Mouse (Mus musculus): ENCODE results near the gene Car4. TPM values are rescaled to one million over a fixed set of nuclear protein-coding genes. Genes with fewer than 3 reads are reported as not detected.

Gene Car4
- polyA plus RNA-seq, 1 experiment from 2014 or later, result 6.6 TPM

- WGBS, result 75% methylated on average over 7 of the region's 7 CpGs
- Histone ChIP-seq H3K4me2 (no peak overlapping the region), H3K27ac (ENCODE audit: low read depth, low read length) (no peak overlapping the region), H3K9me3 (ENCODE audit: control insufficient read depth, low read length) (no peaks in the 10 kb centered on the region), H3K36me3 (ENCODE audit: control insufficient read depth, insufficient read depth, low read length) (no peaks in the 10 kb centered on the region), H3K4me1 (ENCODE audit: control insufficient read depth, insufficient read depth, low read length) (peaks cover 4% of the 10 kb centered on the region; the same call in 1 of the 2 replicates), H3K27me3 (ENCODE audit: control insufficient read depth, insufficient read depth, low read length) (no peaks in the 10 kb centered on the region), H3K4me3 (ENCODE audit: low read depth, low read length) (no peak overlapping the region), H3K9ac (ENCODE audit: low read length) (no peak overlapping the region)
- DNase-seq (ENCODE audit: low spot score, missing footprints), result no peak
- no peak for ATAC-seq (ENCODE audit: low FRiP score)
Observed at GRCm38 (mm10) chr11:84919951-84920350, 37.6 kb upstream of the Car4 start.

GRCm38 (mm10) chr11:84920981-84921380, 36.6 kb upstream of the Car4 start:
- Histone ChIP-seq H3K4me3 (ENCODE audit: low read depth, low read length) (no peak overlapping the region), H3K4me2 (no peak overlapping the region), H3K9me3 (ENCODE audit: control insufficient read depth, low read length) (no peaks in the 10 kb centered on the region), H3K27me3 (ENCODE audit: control insufficient read depth, insufficient read depth, low read length) (no peaks in the 10 kb centered on the region), H3K27ac (ENCODE audit: low read depth, low read length) (no peak overlapping the region), H3K9ac (ENCODE audit: low read length) (no peak overlapping the region), H3K36me3 (ENCODE audit: control insufficient read depth, insufficient read depth, low read length) (no peaks in the 10 kb centered on the region), H3K4me1 (ENCODE audit: control insufficient read depth, insufficient read depth, low read length) (peaks cover 2% of the 10 kb centered on the region; the same call in 1 of the 2 replicates)
- WGBS, result 88% methylated on average over 8 of the region's 8 CpGs
- DNase-seq (ENCODE audit: low spot score, missing footprints), result no peak
- ATAC-seq (ENCODE audit: low FRiP score), result no peak

- Histone ChIP-seq H3K4me2 (no peak overlapping the region), H3K9me3 (ENCODE audit: control insufficient read depth, low read length) (no peaks in the 10 kb centered on the region), H3K4me1 (ENCODE audit: control insufficient read depth, insufficient read depth, low read length) (no peaks in the 10 kb centered on the region), H3K4me3 (ENCODE audit: low read depth, low read length) (no peak overlapping the region), H3K27me3 (ENCODE audit: control insufficient read depth, insufficient read depth, low read length) (no peaks in the 10 kb centered on the region), H3K36me3 (ENCODE audit: control insufficient read depth, insufficient read depth, low read length) (no peaks in the 10 kb centered on the region), H3K27ac (ENCODE audit: low read depth, low read length) (no peak overlapping the region), H3K9ac (ENCODE audit: low read length) (no peak overlapping the region)
- no peak for ATAC-seq (ENCODE audit: low FRiP score)
- WGBS, result 13% methylated on average over 6 of the region's 6 CpGs
- DNase-seq (ENCODE audit: low spot score, missing footprints), result no peak
Observed at GRCm38 (mm10) chr11:84932261-84932660, 25.3 kb upstream of the Car4 start.

GRCm38 (mm10) chr11:84939508-84940053, 18.0 kb upstream of the Car4 start:
- H3K9me3 ChIP-seq (ENCODE audit: control insufficient read depth, low read length), result no peaks in the 10 kb centered on the region
- no peaks in the 10 kb centered on the region for H3K36me3 ChIP-seq (ENCODE audit: control insufficient read depth, insufficient read depth, low read length)
- DNase-seq (ENCODE audit: low spot score, missing footprints), result no peak
- H3K4me1 ChIP-seq (ENCODE audit: control insufficient read depth, insufficient read depth, low read length), result peaks cover 13% of the 10 kb centered on the region
- WGBS, result 55% methylated on average over 8 of the region's 8 CpGs
- no peak overlapping the region for H3K27ac ChIP-seq (ENCODE audit: low read depth, low read length)
- no peak overlapping the region for H3K4me2 ChIP-seq
- no peak for ATAC-seq (ENCODE audit: low FRiP score)
- H3K27me3 ChIP-seq (ENCODE audit: control insufficient read depth, insufficient read depth, low read length), result no peaks in the 10 kb centered on the region; the same call in 1 of the 2 replicates
- H3K4me3 ChIP-seq (ENCODE audit: low read depth, low read length), result no peak overlapping the region
- H3K9ac ChIP-seq (ENCODE audit: low read length), result no peak overlapping the region

GRCm38 (mm10) chr11:84940140-84940539, 17.4 kb upstream of the Car4 start:
- H3K4me3 ChIP-seq (ENCODE audit: low read depth, low read length), result no peak overlapping the region
- WGBS, result 82% methylated on average over 10 of the region's 10 CpGs
- peaks cover 19% of the 10 kb centered on the region for H3K4me1 ChIP-seq (ENCODE audit: control insufficient read depth, insufficient read depth, low read length)
- DNase-seq (ENCODE audit: low spot score, missing footprints), result no peak
- H3K36me3 ChIP-seq (ENCODE audit: control insufficient read depth, insufficient read depth, low read length), result no peaks in the 10 kb centered on the region
- ATAC-seq (ENCODE audit: low FRiP score), result no peak
- H3K9me3 ChIP-seq (ENCODE audit: control insufficient read depth, low read length), result no peaks in the 10 kb centered on the region
- H3K4me2 ChIP-seq, result no peak overlapping the region
- no peaks in the 10 kb centered on the region; the same call in 1 of the 2 replicates for H3K27me3 ChIP-seq (ENCODE audit: control insufficient read depth, insufficient read depth, low read length)
- H3K9ac ChIP-seq (ENCODE audit: low read length), result no peak overlapping the region
- H3K27ac ChIP-seq (ENCODE audit: low read depth, low read length), result no peak overlapping the region

- peak overlapping the region; percentile 27 for H3K4me2 ChIP-seq
- peak overlapping the region; percentile 9; the same call in 1 of the 2 replicates for H3K9ac ChIP-seq (ENCODE audit: low read length)
- peak; percentile 95 for DNase-seq (ENCODE audit: low spot score, missing footprints)
- H3K4me3 ChIP-seq (ENCODE audit: low read depth, low read length), result no peak overlapping the region
- H3K36me3 ChIP-seq (ENCODE audit: control insufficient read depth, insufficient read depth, low read length), result no peaks in the 10 kb centered on the region
- H3K27me3 ChIP-seq (ENCODE audit: control insufficient read depth, insufficient read depth, low read length), result no peaks in the 10 kb centered on the region; the same call in 1 of the 2 replicates
- H3K4me1 ChIP-seq (ENCODE audit: control insufficient read depth, insufficient read depth, low read length), result peaks cover 21% of the 10 kb centered on the region
- no peak for ATAC-seq (ENCODE audit: low FRiP score)
- WGBS, result under 1% methylated on average over 15 of the region's 15 CpGs
- H3K9me3 ChIP-seq (ENCODE audit: control insufficient read depth, low read length), result no peaks in the 10 kb centered on the region
- H3K27ac ChIP-seq (ENCODE audit: low read depth, low read length), result no peak overlapping the region
Observed at GRCm38 (mm10) chr11:84943948-84944347, 13.6 kb upstream of the Car4 start.

GRCm38 (mm10) chr11:84944639-84945435, 12.7 kb upstream of the Car4 start:
- Histone ChIP-seq H3K27me3 (ENCODE audit: control insufficient read depth, insufficient read depth, low read length) (no peaks in the 10 kb centered on the region; the same call in 1 of the 2 replicates), H3K27ac (ENCODE audit: low read depth, low read length) (no peak overlapping the region), H3K36me3 (ENCODE audit: control insufficient read depth, insufficient read depth, low read length) (no peaks in the 10 kb centered on the region), H3K4me2 (peak overlapping the region; percentile 27; the same call in 1 of the 2 replicates), H3K9ac (ENCODE audit: low read length) (no peak overlapping the region; the same call in 1 of the 2 replicates), H3K4me1 (ENCODE audit: control insufficient read depth, insufficient read depth, low read length) (peaks cover 21% of the 10 kb centered on the region), H3K4me3 (ENCODE audit: low read depth, low read length) (no peak overlapping the region), H3K9me3 (ENCODE audit: control insufficient read depth, low read length) (no peaks in the 10 kb centered on the region)
- WGBS, result 1% methylated on average over 12 of the region's 12 CpGs
- ATAC-seq (ENCODE audit: low FRiP score) (peak; percentile 59; the same call in 1 of the 2 replicates), DNase-seq (ENCODE audit: low spot score, missing footprints) (peak; percentile 87)

- WGBS, result 58% methylated on average over 3 of the region's 3 CpGs
- H3K9me3 ChIP-seq (ENCODE audit: control insufficient read depth, low read length), result no peaks in the 10 kb centered on the region
- no peak for ATAC-seq (ENCODE audit: low FRiP score)
- H3K27me3 ChIP-seq (ENCODE audit: control insufficient read depth, insufficient read depth, low read length), result no peaks in the 10 kb centered on the region; the same call in 1 of the 2 replicates
- H3K9ac ChIP-seq (ENCODE audit: low read length), result no peak overlapping the region
- H3K4me3 ChIP-seq (ENCODE audit: low read depth, low read length), result no peak overlapping the region
- H3K4me1 ChIP-seq (ENCODE audit: control insufficient read depth, insufficient read depth, low read length), result peaks cover 21% of the 10 kb centered on the region
- H3K27ac ChIP-seq (ENCODE audit: low read depth, low read length), result no peak overlapping the region
- DNase-seq (ENCODE audit: low spot score, missing footprints), result peak; percentile 72
- no peaks in the 10 kb centered on the region for H3K36me3 ChIP-seq (ENCODE audit: control insufficient read depth, insufficient read depth, low read length)
- no peak overlapping the region for H3K4me2 ChIP-seq
Observed at GRCm38 (mm10) chr11:84945841-84946240, 11.7 kb upstream of the Car4 start.

- ATAC-seq (ENCODE audit: low FRiP score), result no peak
- no peaks in the 10 kb centered on the region for H3K9me3 ChIP-seq (ENCODE audit: control insufficient read depth, low read length)
- 73% methylated on average over 6 of the region's 6 CpGs for WGBS
- H3K4me1 ChIP-seq (ENCODE audit: control insufficient read depth, insufficient read depth, low read length), result peaks cover 21% of the 10 kb centered on the region
- H3K4me2 ChIP-seq, result no peak overlapping the region
- H3K9ac ChIP-seq (ENCODE audit: low read length), result no peak overlapping the region
- DNase-seq (ENCODE audit: low spot score, missing footprints), result no peak
- no peaks in the 10 kb centered on the region for H3K36me3 ChIP-seq (ENCODE audit: control insufficient read depth, insufficient read depth, low read length)
- no peaks in the 10 kb centered on the region; the same call in 1 of the 2 replicates for H3K27me3 ChIP-seq (ENCODE audit: control insufficient read depth, insufficient read depth, low read length)
- no peak overlapping the region for H3K27ac ChIP-seq (ENCODE audit: low read depth, low read length)
- no peak overlapping the region for H3K4me3 ChIP-seq (ENCODE audit: low read depth, low read length)
Observed at GRCm38 (mm10) chr11:84947206-84947605, 10.4 kb upstream of the Car4 start.

Data from midbrain, embryonic 11.5 days (tissue).